Mouse (Mus musculus): ENCODE data around the gene Ccr1. TPM values are rescaled to one million over a fixed set of nuclear protein-coding genes. Genes with fewer than 3 reads are reported as not detected.

Ccr1 gene
- polyA plus RNA-seq (2015; fragmentation: Nextera tagmentation; extraction: Ambion mirVana), result 0.47 and 0.50 TPM in 2 replicates

- 81% methylated on average over 1 of the region's 1 CpGs for WGBS
- no peak within 1 kb of the TSS for H3K4me3 ChIP-seq
- no peaks in the 10 kb centered on the region for H3K9me3 ChIP-seq
- no peaks in the 10 kb centered on the region for H3K4me1 ChIP-seq
- ATAC-seq (replicated peaks), result no peak
- no peaks in the 10 kb centered on the region for H3K36me3 ChIP-seq
- H3K4me2 ChIP-seq (replicated peaks), result no peak within 1 kb of the TSS
- no peak within 1 kb of the TSS for H3K27ac ChIP-seq (replicated peaks)
- H3K9ac ChIP-seq (replicated peaks), result no peak within 1 kb of the TSS
- H3K27me3 ChIP-seq, result no peaks in the 10 kb centered on the region
Measured at GRCm38 (mm10) chr9:123968290-123968912, at the start of gene Ccr1. Ccr1 (minus strand) TSS chr9:123968692.

DNA sequence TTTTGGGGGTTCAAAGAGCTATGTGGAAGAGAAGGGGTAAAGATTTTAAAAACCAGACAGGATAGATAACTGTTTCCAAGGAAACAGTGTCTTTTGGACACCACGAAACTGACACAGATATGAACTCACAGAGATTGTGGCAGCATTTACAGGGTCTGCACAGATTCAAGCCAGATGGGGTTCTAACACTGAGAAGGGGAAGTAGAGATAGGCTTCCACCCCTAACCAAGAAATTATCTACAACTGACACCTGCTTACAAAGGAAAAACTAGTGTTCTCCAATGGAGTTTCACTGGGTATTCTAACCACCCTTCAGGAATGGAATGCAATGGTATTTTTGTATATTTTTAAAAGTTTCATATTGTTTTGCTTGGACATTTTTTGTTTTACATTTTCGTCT, 47.6 kb upstream of the Ccr1 start:
- Histone ChIP-seq H3K4me1 (no peaks in the 10 kb centered on the region), H3K4me3 (no peak overlapping the region), H3K4me2 (replicated peaks) (no peak overlapping the region), H3K9me3 (no peaks in the 10 kb centered on the region), H3K27ac (replicated peaks) (no peak overlapping the region), H3K9ac (replicated peaks) (no peak overlapping the region), H3K27me3 (no peaks in the 10 kb centered on the region), H3K36me3 (no peaks in the 10 kb centered on the region)
- no peak for ATAC-seq (replicated peaks)
- 79% methylated on average over 2 of the region's 2 CpGs for WGBS

DNA sequence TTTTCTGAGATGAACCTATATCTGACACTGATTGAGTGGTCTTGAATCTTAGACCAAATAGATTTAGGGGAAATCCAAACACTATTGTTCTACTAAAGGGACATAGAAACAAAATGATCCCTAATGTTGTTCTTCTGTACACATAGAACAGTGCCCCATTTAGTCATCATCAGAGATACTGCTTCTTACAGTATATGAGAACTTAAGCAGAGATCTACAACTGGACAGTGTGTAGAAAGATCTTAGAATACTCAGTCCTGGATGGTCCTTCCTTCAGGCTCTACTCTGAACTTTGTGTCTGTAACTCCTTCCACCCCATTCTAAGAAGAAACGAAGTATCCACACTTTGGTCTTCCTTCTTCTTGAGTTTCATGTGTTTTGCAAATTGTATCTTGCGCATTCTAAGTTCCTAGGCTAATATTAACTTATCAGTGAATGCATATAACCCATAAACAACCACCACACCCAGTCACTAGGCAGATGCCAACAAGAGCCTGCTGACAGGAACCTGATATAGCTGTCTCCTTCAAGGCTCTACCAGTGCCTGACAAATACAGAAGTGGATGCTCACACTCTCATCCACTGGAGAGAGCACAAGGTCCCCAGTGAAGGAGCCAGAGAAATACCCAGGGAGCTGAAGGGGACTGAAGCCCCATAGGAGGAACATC, 46.6 kb upstream of the Ccr1 start:
- no peaks in the 10 kb centered on the region for H3K4me1 ChIP-seq
- 78% methylated on average over 2 of the region's 2 CpGs for WGBS
- H3K9ac ChIP-seq (replicated peaks), result no peak overlapping the region
- H3K4me3 ChIP-seq, result no peak overlapping the region
- no peak overlapping the region for H3K27ac ChIP-seq (replicated peaks)
- H3K27me3 ChIP-seq, result no peaks in the 10 kb centered on the region
- H3K9me3 ChIP-seq, result no peaks in the 10 kb centered on the region
- no peaks in the 10 kb centered on the region for H3K36me3 ChIP-seq
- H3K4me2 ChIP-seq (replicated peaks), result no peak overlapping the region
- ATAC-seq (replicated peaks), result no peak

GRCm38 (mm10) chr9:124013270-124013669, 44.8 kb upstream of the Ccr1 start:
- no peak overlapping the region for H3K27ac ChIP-seq (replicated peaks)
- no peak overlapping the region for H3K9ac ChIP-seq (replicated peaks)
- H3K27me3 ChIP-seq, result no peaks in the 10 kb centered on the region
- no peaks in the 10 kb centered on the region for H3K9me3 ChIP-seq
- H3K36me3 ChIP-seq, result no peaks in the 10 kb centered on the region
- H3K4me2 ChIP-seq (replicated peaks), result no peak overlapping the region
- ATAC-seq (replicated peaks), result no peak
- no peaks in the 10 kb centered on the region for H3K4me1 ChIP-seq
- 81% methylated on average over 3 of the region's 3 CpGs for WGBS
- no peak overlapping the region for H3K4me3 ChIP-seq

GRCm38 (mm10) chr9:124012691-124013090, 44.2 kb upstream of the Ccr1 start:
- H3K27ac ChIP-seq (replicated peaks), result no peak overlapping the region
- no peaks in the 10 kb centered on the region for H3K36me3 ChIP-seq
- no peak overlapping the region for H3K4me2 ChIP-seq (replicated peaks)
- H3K9ac ChIP-seq (replicated peaks), result no peak overlapping the region
- H3K4me1 ChIP-seq, result no peaks in the 10 kb centered on the region
- no peak overlapping the region for H3K4me3 ChIP-seq
- 77% methylated on average over 2 of the region's 2 CpGs for WGBS
- ATAC-seq (replicated peaks), result no peak
- H3K27me3 ChIP-seq, result no peaks in the 10 kb centered on the region
- H3K9me3 ChIP-seq, result no peaks in the 10 kb centered on the region

GRCm38 (mm10) chr9:123999784-124000183, 31.3 kb upstream of the Ccr1 start:
- no peak overlapping the region for H3K27ac ChIP-seq (replicated peaks)
- H3K4me1 ChIP-seq, result no peaks in the 10 kb centered on the region
- no peak overlapping the region for H3K4me2 ChIP-seq (replicated peaks)
- 87% methylated on average over 2 of the region's 2 CpGs for WGBS
- ATAC-seq (replicated peaks), result no peak
- no peaks in the 10 kb centered on the region for H3K27me3 ChIP-seq
- H3K9me3 ChIP-seq, result no peaks in the 10 kb centered on the region
- H3K9ac ChIP-seq (replicated peaks), result no peak overlapping the region
- no peak overlapping the region for H3K4me3 ChIP-seq
- no peaks in the 10 kb centered on the region for H3K36me3 ChIP-seq

DNA sequence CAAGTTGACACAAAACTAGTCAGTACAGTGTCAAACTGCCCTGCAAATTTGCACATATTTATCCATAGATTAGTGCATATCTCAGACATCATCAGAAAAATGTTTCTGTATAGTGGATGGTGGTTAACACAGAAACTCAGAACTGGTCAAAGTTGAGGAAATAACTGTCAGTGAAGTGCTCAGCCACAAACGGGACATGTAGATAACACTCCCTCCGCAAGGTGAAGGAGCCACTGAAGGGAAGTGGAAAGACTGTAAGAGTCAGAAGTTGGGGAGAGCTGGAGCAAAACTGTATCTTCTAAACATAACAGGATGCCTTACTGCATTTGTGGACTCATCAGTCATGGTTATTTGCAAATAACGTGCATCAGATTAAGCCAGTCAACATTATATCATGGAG, 29.2 kb upstream of the Ccr1 start:
- H3K9ac ChIP-seq (replicated peaks), result no peak overlapping the region
- ATAC-seq (replicated peaks), result no peak
- no peaks in the 10 kb centered on the region for H3K27me3 ChIP-seq
- H3K4me1 ChIP-seq, result no peaks in the 10 kb centered on the region
- H3K36me3 ChIP-seq, result no peaks in the 10 kb centered on the region
- H3K4me3 ChIP-seq, result no peak overlapping the region
- 87% methylated on average over 3 of the region's 3 CpGs for WGBS
- no peak overlapping the region for H3K4me2 ChIP-seq (replicated peaks)
- H3K9me3 ChIP-seq, result no peaks in the 10 kb centered on the region
- no peak overlapping the region for H3K27ac ChIP-seq (replicated peaks)

GRCm38 (mm10) chr9:123991312-123991906, 22.9 kb upstream of the Ccr1 start:
- Histone ChIP-seq H3K27me3 (no peaks in the 10 kb centered on the region), H3K4me3 (no peak overlapping the region), H3K4me1 (no peaks in the 10 kb centered on the region), H3K9me3 (no peaks in the 10 kb centered on the region), H3K36me3 (no peaks in the 10 kb centered on the region), H3K27ac (replicated peaks) (no peak overlapping the region), H3K9ac (replicated peaks) (no peak overlapping the region), H3K4me2 (replicated peaks) (no peak overlapping the region)
- ATAC-seq (replicated peaks), result no peak
- 67% methylated on average over 1 of the region's 1 CpGs for WGBS

DNA sequence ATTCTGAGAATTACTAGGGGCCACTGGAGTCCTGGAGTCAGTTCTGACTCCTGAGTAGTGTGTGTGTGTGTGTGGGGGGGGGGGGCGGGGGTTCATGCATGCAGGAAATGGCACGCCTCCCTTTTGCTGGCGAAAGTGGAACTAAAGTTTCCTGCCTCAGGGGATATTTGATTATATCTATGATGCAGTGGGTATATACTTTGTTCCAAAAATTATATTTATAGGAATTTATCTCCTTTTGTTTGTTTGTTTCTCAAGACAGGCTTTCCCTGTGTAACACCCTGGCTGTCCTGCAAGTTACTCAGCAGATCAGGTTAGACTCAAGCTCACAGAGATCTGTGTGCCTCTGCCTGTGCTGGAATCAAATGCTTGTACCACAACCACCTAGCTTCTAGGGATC, 21.2 kb upstream of the Ccr1 start:
- no peak for ATAC-seq (replicated peaks)
- no peak overlapping the region for H3K4me3 ChIP-seq
- H3K9me3 ChIP-seq, result no peaks in the 10 kb centered on the region
- no peaks in the 10 kb centered on the region for H3K4me1 ChIP-seq
- WGBS, result 91% methylated on average over 3 of the region's 3 CpGs
- H3K4me2 ChIP-seq (replicated peaks), result no peak overlapping the region
- no peak overlapping the region for H3K9ac ChIP-seq (replicated peaks)
- no peaks in the 10 kb centered on the region for H3K27me3 ChIP-seq
- H3K27ac ChIP-seq (replicated peaks), result no peak overlapping the region
- H3K36me3 ChIP-seq, result no peaks in the 10 kb centered on the region

GRCm38 (mm10) chr9:123986217-123986616, 17.7 kb upstream of the Ccr1 start:
- H3K27me3 ChIP-seq, result no peaks in the 10 kb centered on the region
- WGBS, result 89% methylated on average over 2 of the region's 2 CpGs
- no peaks in the 10 kb centered on the region for H3K4me1 ChIP-seq
- ATAC-seq (replicated peaks), result no peak
- H3K4me3 ChIP-seq, result no peak overlapping the region
- H3K4me2 ChIP-seq (replicated peaks), result no peak overlapping the region
- no peaks in the 10 kb centered on the region for H3K9me3 ChIP-seq
- H3K27ac ChIP-seq (replicated peaks), result no peak overlapping the region
- H3K9ac ChIP-seq (replicated peaks), result no peak overlapping the region
- H3K36me3 ChIP-seq, result no peaks in the 10 kb centered on the region

- Histone ChIP-seq H3K4me2 (replicated peaks) (no peak overlapping the region), H3K27me3 (no peaks in the 10 kb centered on the region), H3K4me1 (no peaks in the 10 kb centered on the region), H3K4me3 (no peak overlapping the region), H3K27ac (replicated peaks) (no peak overlapping the region), H3K9ac (replicated peaks) (no peak overlapping the region), H3K36me3 (no peaks in the 10 kb centered on the region), H3K9me3 (no peaks in the 10 kb centered on the region)
- ATAC-seq (replicated peaks), result no peak
Measured at GRCm38 (mm10) chr9:123984943-123985342, 16.5 kb upstream of the Ccr1 start.

GRCm38 (mm10) chr9:123982720-123983119, 14.2 kb upstream of the Ccr1 start:
- 86% methylated on average over 1 of the region's 1 CpGs for WGBS
- no peak for ATAC-seq (replicated peaks)

More at GRCm38 (mm10) chr9:123982720-123983119, 14.2 kb upstream of the Ccr1 start:
- no peaks in the 10 kb centered on the region for H3K27me3 ChIP-seq
- no peaks in the 10 kb centered on the region for H3K4me1 ChIP-seq
- no peak overlapping the region for H3K9ac ChIP-seq (replicated peaks)
- H3K9me3 ChIP-seq, result no peaks in the 10 kb centered on the region
- no peaks in the 10 kb centered on the region for H3K36me3 ChIP-seq
- H3K27ac ChIP-seq (replicated peaks), result no peak overlapping the region
- H3K4me3 ChIP-seq, result no peak overlapping the region
- H3K4me2 ChIP-seq (replicated peaks), result no peak overlapping the region
